Mouse (Mus musculus): ENCODE measurements at regions not wholly inside any gene's neighbourhood (a gene's known extent, or its start where the extent isn't known, plus 50 kb on each side); places are given as distances from the start of the nearest gene placed in this dataset.

- no peaks in the 10 kb centered on the region for H3K9me3 ChIP-seq (replicated peaks)
- no peak overlapping the region for H3K27ac ChIP-seq (replicated peaks)
- H3K4me1 ChIP-seq = peaks cover 11% of the 10 kb centered on the region
- H3K27me3 ChIP-seq (ENCODE audit: low read depth, poor library complexity, severe bottlenecking) = no peaks in the 10 kb centered on the region
- no peaks in the 10 kb centered on the region for H3K36me3 ChIP-seq
- H3K4me3 ChIP-seq = no peak overlapping the region
- DNase-seq (ENCODE audit: low spot score) = no peak
- WGBS = 65% methylated on average over 10 of the region's 10 CpGs
Measured at GRCm38 (mm10) chr10:21529098-21529749, 63.7 kb upstream of the 1700020N01Rik start.

- Histone ChIP-seq H3K27ac (replicated peaks) (no peak overlapping the region), H3K4me1 (peaks cover 16% of the 10 kb centered on the region), H3K9me3 (replicated peaks) (no peaks in the 10 kb centered on the region), H3K27me3 (ENCODE audit: low read depth, poor library complexity, severe bottlenecking) (no peaks in the 10 kb centered on the region), H3K36me3 (no peaks in the 10 kb centered on the region), H3K4me3 (no peak overlapping the region)
- 90% methylated on average over 1 of the region's 1 CpGs for WGBS
- no peak for DNase-seq (ENCODE audit: low spot score)
Measured at GRCm38 (mm10) chr10:21532142-21532541, 60.8 kb upstream of the 1700020N01Rik start.

DNA sequence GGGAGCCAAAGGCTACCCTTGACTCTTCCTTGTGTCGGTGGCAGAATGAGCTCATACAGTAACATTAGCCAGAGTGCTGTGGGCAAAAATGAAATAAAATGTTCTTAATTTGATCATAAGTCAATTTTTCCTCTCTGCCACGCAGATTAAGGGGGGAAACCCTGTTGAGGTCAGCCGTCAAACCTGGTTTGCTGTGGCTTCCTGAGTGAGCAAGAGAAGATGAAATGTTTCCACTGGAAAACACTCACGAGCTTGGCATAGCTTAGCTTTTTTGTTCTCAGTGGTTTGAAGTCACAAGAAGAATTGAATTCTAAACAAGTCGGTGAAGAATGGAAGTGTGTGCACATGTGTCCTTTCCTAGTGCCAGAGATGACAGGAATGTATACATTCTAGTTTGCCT, 57.3 kb upstream of the 1700020N01Rik start:
- WGBS = 80% methylated on average over 5 of the region's 5 CpGs

DNA sequence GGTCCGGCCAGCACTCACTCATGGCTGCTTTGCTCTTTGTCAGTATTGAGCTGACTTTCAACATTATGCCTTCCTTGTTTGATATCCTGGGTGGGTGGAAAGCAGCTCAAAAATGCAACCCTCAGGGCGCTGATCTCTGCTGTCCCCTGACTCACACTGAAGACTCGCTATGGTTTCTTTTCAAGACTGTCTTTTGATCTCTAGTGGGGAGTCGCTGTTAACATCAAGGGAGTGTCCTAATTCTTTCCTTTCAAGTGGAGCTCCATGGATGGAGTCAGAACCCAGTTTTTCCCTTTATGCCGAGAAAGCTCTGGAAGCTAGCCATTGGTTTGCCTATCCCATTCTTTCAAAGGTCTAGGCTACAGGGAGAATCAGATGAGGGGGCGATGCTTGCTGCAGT, 54.5 kb upstream of the 1700020N01Rik start:
- no peaks in the 10 kb centered on the region for H3K36me3 ChIP-seq
- no peaks in the 10 kb centered on the region for H3K27me3 ChIP-seq (ENCODE audit: low read depth, poor library complexity, severe bottlenecking)
- H3K4me1 ChIP-seq = peaks cover 5% of the 10 kb centered on the region
- H3K4me3 ChIP-seq = no peak overlapping the region
- H3K27ac ChIP-seq (replicated peaks) = no peak overlapping the region
- no peak for DNase-seq (ENCODE audit: low spot score)
- no peaks in the 10 kb centered on the region for H3K9me3 ChIP-seq (replicated peaks)
- WGBS = 58% methylated on average over 6 of the region's 6 CpGs

More for the DNA sequence above, 57.3 kb upstream of the 1700020N01Rik start:
- Histone ChIP-seq H3K4me3 (no peak overlapping the region), H3K27ac (replicated peaks) (no peak overlapping the region), H3K9me3 (replicated peaks) (no peaks in the 10 kb centered on the region), H3K4me1 (peaks cover 5% of the 10 kb centered on the region), H3K27me3 (ENCODE audit: low read depth, poor library complexity, severe bottlenecking) (no peaks in the 10 kb centered on the region), H3K36me3 (no peaks in the 10 kb centered on the region)
- DNase-seq (ENCODE audit: low spot score) = no peak
